Mouse (Mus musculus) thymus, adult 18-20 months (tissue): ENCODE measurements at regions not wholly inside any gene's neighbourhood (a gene's known extent, or its start where the extent isn't known, plus 50 kb on each side); places are given as distances from the start of the nearest gene placed in this dataset.

ENCODE experiments used
- DNase-seq, 2 experiments: peaks; one replicate each; pipeline ENCODE4 v3.0.0; 2022; ENCODE audit warnings: mixed read lengths in 2 of 2

- no peak for DNase-seq
Observed at GRCm38 (mm10) chr10:84093919-84094318, 346.5 kb downstream of the Nuak1 start.

GRCm38 (mm10) chr10:84097196-84097595 is 343.2 kb downstream of the Nuak1 start:
- no peak for DNase-seq

DNA sequence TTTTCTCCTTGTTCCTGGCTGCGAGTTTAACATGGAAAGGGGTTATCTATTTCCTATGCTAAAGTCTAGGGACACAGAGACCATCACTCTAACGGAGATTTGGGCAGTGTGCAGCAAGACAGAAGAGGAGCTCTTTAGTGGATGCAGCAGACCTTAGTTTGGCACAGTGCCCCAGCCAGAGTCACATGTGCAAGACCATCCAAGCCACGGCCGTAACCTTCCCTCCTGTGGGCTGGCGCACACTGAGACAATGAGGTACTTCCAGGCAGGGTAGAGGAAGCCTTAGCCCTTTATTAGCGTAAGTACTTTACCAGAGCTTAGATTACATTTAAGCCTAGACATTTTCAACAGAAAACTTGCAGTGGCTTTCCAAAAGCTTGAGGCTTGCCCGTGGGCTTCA is 336.4 kb downstream of the Nuak1 start:
- no peak for DNase-seq

GRCm38 (mm10) chr10:84104556-84104955 is 335.8 kb downstream of the Nuak1 start:
- DNase-seq: no peak

- DNase-seq: no peak
Observed at GRCm38 (mm10) chr10:84109680-84110371, 330.6 kb downstream of the Nuak1 start.

- no peak for DNase-seq
Observed at GRCm38 (mm10) chr10:84110372-84110985, 329.9 kb downstream of the Nuak1 start.

DNA sequence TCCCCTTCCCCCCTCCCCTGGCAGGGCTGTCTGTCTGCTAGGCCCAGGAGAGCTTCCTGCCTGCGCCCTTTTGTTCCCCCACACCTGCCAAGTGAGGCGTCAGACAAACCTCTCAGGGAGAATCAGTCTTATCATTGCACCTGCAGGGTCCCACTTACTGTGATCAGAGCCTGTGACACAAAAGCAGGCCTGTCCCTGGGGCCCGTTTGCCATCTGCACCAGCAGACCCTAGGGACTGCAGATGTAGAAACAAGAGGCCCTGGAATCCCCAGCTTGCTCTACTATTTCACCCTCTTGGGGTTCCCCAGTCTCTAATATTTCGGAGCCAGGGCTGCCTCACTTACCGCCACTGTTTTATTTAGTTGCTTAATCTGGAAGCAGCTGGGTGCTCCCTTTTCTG is 328.9 kb downstream of the Nuak1 start:
- peak; percentile 75 to 88 for DNase-seq

DNA sequence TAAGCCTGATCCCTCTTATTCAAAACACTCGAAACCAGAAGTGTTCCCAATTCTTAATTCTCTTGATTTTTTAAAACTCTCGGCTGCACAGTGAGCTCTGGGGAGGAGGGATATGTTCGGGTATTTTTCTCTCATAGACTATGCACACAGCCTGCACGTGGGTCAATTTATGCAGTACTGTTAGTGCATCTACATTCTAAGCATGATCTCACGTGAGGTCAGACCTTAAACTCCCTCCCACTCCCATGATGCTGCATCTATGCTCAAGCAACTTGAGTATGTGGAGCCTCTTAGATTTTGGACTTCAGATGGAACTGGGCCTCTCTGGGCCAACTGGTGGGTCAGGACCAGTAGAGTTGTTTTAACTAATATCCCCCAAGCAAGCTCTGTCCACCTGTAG is 328.5 kb downstream of the Nuak1 start:
- no peak for DNase-seq

DNA sequence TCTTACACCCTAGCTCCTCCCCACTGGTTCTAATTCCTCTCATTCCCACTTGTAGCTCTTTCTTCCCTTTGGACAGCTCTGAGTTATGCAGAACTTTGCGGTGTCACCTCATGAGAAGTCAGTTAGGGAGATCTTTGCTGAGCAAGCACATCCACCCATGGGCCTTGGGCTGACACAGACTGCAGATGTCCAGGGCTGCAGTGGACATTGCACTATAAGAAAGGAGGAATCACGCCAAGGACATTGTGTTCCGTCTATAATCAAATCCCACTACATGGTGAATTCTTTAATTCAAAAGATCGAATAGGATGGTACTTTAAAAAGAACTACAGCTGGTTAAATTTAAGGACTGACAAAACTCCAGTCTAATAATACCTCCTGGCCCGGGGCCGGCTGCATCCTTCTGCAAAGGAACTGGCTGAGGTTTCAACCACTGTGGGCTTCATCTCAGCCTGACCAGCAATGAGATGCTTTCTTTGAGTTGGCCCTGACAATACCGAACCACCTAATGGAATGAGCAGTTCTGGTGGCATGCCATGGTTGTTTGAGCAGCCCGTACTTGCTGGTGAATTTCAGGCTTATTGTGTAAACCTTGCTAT is 320.3 kb downstream of the Nuak1 start:
- no peak for DNase-seq

GRCm38 (mm10) chr10:84137019-84137658 is 303.3 kb downstream of the Nuak1 start:
- no peak for DNase-seq

DNA sequence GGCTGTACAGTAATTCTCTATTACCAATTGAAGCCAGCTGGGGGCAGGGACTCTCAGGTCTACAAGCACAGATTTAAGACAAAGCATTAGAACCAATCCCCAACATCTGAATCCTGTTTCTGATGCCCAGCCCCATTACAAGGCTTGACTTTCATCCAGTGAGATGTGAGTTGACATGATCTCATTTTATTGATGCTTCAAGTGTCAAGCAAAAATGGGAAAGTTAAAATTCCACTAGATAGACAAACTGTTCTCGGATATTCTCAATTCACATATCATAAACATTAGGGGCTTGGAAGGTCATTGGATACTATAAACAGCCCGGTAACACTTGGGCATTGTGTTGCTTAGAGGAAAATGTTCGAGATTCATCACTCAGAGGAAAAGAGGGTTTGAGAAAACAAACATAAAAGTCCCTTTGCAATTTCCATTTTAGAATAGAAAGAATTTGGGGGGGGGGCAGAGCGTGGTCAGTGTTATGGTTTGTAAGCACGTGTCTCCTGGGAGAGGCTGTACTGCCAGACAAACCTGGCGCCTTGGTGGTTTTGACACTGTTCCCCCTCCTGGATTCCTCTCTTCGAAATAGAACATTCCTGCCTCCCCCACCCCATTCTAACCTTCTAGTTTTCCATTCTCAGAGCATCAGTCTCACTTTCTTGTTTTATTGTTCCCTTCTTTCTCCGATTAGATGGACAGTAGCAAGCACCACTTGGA is 297.5 kb downstream of the Nuak1 start:
- DNase-seq: no peak

GRCm38 (mm10) chr10:84143674-84144343 is 296.6 kb downstream of the Nuak1 start:
- DNase-seq: no peak

GRCm38 (mm10) chr10:84144344-84144687 is 296.1 kb downstream of the Nuak1 start:
- no peak for DNase-seq

- no peak for DNase-seq
Observed at GRCm38 (mm10) chr10:84147305-84147984, 293.0 kb downstream of the Nuak1 start.

GRCm38 (mm10) chr10:84163752-84164151 is 276.6 kb downstream of the Nuak1 start:
- no peak for DNase-seq

GRCm38 (mm10) chr10:84165832-84166567 is 274.4 kb downstream of the Nuak1 start:
- no peak for DNase-seq

DNA sequence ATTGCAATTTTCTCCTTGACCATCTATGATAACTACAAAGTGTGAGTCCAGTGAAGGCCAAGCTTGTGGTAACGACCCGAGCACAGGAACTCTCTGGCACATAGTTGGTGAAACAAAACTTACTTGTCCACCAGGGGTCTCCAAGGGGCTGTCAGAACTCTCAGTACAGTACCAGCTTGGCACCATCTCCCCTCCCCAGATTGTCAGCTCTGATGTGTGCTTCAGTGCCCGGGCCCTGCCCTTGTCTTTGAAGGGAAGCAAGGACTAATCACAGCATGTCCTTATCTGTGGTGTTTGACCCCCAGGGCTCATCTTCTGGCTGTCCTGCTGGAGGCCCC is 273.9 kb downstream of the Nuak1 start:
- DNase-seq: no peak

GRCm38 (mm10) chr10:84172828-84173321 is 267.5 kb downstream of the Nuak1 start:
- DNase-seq: no peak

- DNase-seq: no peak
Observed at GRCm38 (mm10) chr10:84183239-84183638, 257.2 kb downstream of the Nuak1 start.

DNA sequence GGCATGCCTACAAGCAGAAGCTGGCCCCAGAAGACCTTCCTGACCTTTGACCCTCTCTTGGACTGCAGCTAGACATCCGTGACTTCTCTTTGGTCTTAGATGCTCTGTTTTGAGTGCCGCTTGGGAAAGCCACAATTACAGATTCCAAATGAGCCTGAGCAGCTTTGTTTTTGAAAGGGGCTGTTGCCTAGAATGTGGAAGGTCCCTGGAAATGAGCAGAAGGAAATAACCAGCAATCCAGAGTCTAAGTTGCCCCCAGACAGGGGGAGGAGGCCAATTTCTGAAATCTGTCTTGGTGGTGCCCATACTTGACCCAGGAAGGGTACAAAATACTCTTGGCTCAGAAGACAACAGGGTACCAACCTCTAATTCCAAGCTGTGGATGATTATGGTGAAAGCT is 253.9 kb downstream of the Nuak1 start:
- DNase-seq: no peak

GRCm38 (mm10) chr10:84199035-84199434 is 241.4 kb downstream of the Nuak1 start:
- no peak for DNase-seq
